Mouse (Mus musculus) bone marrow, adult 2 months (tissue): ENCODE data around the gene Gm28053.

Experiments
- CTCF ChIP-seq: fragments of 200-500 bp; IDR thresholded peaks from 2 replicates; pipeline ENCODE4 v1.5.1; 2011; ENCODE audit warnings: low read length, control low read depth; ENCODE audit not compliant: control insufficient read depth, insufficient read depth
- POLR2A ChIP-seq: fragments of 200-500 bp; IDR thresholded peaks from 2 replicates; pipeline ENCODE4 v1.6.1; 2011; ENCODE audit warnings: low read depth, mild to moderate bottlenecking, control low read depth, low read length, borderline replicate concordance; ENCODE audit not compliant: control insufficient read depth

DNA sequence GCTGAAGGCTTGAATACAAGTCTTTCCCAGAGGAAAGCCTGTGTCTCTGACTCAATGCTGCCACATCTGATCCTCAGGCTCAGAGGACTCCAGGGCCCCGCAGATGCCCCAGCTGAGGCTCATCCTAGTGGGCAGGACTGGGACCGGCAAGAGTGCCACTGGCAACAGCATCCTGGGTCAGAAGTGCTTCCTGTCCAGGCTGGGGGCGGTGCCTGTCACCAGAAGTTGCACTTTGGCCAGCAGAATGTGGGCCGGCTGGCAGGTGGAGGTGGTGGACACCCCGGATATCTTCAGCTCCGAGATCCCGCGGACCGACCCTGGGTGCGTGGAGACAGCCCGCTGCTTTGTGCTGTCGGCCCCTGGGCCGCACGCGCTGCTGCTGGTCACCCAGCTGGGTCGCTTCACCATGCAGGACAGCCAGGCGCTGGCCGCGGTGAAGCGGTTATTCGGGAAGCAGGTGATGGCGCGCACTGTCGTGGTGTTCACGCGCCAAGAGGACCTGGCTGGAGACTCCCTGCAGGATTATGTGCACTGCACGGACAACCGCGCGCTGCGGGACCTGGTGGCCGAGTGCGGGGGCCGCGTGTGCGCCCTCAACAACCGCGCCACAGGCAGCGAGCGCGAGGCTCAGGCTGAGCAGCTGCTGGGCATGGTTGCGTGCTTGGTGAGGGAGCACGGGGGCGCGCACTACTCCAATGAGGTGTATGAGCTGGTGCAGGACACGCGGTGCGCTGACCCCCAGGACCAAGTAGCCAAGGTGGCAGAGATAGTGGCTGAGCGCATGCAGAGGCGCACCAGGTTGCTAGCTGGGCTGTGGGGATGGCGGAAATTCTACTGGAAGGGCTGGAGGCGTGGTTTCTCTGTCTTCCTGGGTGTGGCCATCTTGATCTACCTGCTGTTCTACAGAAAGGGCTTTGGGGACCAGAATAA is 24.3 kb downstream of the Gm28053 start:
- TF ChIP-seq CTCF, result no peak
- TF ChIP-seq POLR2A, result no peak
